Mouse (Mus musculus) gastrocnemius, postnatal 4 days (tissue): ENCODE measurements around the gene Ska2. TPM values are rescaled to one million over a fixed set of nuclear protein-coding genes. Genes with fewer than 3 reads are reported as not detected.

ENCODE experiments used
- DNase-seq, 2 experiments: peaks; one replicate each; pipeline ENCODE4 v3.0.0; 2021 to 2022; ENCODE audit warnings: low spot score in 2 of 2, mixed read lengths in 2 of 2
- long read RNA-seq, 2 experiments: library from polyadenylated mRNA; stranded (forward); transcript quantifications; one replicate each; pipeline ENCODE4 v2.0.0; 2021
- total RNA-seq, 2 experiments: library from RNA; stranded (reverse); gene quantifications; 2 replicates each; pipeline ENCODE4 v1.2.3; 2021

Ska2 gene
- total RNA-seq = 10 to 100 TPM; 14.4 to 14.5 TPM
- long read RNA-seq, experiment 1, transcript Ska2-201 (4 exons, 3,037 nt) = major isoform, 6 of 8 reads
- long read RNA-seq, experiment 1, partial matches to known transcripts = 0 of 8 reads
- long read RNA-seq, experiment 1, other reads (novel, unspliced or antisense) = 2 of 8 reads
- long read RNA-seq, experiment 2, transcript Ska2-201 (4 exons, 3,037 nt) = major isoform, 10 of 18 reads
- long read RNA-seq, experiment 2, partial matches to known transcripts = 2 of 18 reads
- long read RNA-seq, experiment 2, other reads (novel, unspliced or antisense) = 6 of 18 reads

- peak; percentile 84 to 94 for DNase-seq
Measured at GRCm38 (mm10) chr11:87108755-87109518, at the start of gene Ska2. Gene Ska2, plus strand, starts transcription at chr11:87109234.

DNA sequence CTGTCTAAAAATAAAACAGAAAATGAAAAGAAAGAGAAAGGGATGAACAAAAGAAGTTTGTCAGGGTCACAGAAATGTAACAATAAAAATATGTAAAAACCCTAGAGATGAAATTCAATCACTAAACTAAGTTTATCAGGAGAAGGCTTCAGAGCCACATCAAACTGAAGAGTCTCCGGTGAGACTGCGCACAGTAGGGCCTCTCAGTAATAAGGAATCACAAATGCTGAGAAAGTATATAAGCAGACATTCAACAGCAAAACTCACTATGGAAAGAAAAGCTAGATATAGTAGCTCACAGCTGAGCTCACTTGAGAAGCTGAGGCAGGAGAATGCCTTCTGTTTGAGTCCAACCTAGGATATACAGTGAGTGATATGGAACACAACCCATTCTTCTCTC, 48.6 kb upstream of the Ska2 start:
- DNase-seq = no peak

- DNase-seq = no peak
Measured at GRCm38 (mm10) chr11:87062087-87062486, 46.9 kb upstream of the Ska2 start.

DNA sequence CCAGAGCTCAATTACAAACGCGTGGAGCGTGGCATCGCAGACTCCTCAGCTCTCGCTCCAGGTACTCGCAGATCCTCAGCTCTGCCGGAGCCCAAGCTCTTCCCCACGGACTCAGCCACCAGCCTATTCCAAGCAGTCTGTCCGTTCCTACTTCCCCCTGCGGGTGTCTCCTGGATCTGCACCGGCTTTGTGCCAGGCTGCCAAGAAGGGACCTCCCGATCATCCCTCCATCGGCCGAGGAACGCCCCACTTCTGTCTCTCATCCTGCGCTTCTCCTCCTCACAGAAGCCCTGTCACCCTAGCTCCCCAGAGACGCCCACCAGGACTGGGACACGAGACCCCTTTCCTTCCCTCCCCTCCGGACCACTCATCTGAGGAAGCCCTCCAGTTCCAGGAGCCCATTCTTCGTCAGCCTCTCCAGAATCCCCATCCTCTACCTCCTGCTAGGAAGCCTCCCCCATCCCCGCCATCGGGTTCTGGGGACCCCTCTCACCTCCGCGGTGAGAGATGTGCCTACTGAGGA, 35.6 kb upstream of the Ska2 start:
- DNase-seq = peak; percentile 24 to 43

DNA sequence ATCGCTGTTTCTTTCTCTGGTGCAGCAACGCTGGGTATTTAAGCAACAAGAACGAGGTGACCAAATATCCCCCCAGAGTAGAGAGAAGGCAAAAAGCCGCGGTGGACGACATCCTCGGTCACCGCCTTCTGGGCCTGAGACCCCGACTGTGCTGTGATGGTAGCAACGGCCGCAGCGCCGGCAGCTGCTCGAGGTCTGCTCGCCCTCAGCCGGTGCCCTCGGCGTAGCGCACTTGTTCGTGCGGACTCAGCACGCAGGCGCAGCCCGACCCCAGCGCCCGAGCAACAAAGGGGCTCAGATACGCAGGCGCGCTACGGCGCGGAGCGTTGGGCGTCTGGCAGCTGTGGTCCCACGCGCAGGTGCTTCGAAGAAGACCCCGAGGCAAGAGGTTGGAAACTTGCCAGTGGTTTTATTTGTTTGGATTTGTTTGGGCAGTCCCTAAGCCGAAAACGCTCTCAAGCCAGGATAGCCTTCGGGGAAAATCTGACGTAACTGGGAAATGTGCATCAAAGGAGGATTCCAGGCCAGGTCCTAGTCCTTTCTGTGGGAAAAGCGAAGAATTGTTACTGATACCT, 35.1 kb upstream of the Ska2 start, which contains the start of gene Gdpd1:
Gdpd1 (minus strand) TSS at position 197 of the 575 bp plus-strand sequence.
- DNase-seq = peak; percentile 71 to 81

GRCm38 (mm10) chr11:87083712-87084111, 25.3 kb upstream of the Ska2 start:
- no peak for DNase-seq

DNA sequence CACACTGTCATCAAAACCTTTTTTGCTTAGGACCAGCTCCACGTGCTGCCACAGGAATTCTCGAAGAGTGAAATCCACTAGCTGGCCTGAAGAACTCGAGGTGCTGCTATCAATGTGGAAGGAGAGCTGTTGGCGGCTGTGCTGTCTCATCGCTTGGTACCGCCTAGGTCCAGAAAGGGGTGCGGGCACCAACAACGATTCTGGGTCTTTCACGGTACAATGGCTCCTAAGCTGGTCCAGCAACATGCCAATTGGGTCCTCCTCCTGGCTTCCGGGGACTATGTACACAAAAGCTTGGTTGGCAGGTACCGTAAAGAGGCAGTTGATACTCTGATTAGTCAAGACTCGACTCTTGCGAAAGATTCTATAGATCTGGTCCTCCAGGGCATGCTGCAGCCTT, 23.6 kb upstream of the Ska2 start:
- DNase-seq = no peak

GRCm38 (mm10) chr11:87086290-87086984, 22.6 kb upstream of the Ska2 start, which contains the start of gene Smg8:
Gene Smg8, minus strand, starts transcription at chr11:87086774.
- DNase-seq = peak; percentile 61 to 80

DNA sequence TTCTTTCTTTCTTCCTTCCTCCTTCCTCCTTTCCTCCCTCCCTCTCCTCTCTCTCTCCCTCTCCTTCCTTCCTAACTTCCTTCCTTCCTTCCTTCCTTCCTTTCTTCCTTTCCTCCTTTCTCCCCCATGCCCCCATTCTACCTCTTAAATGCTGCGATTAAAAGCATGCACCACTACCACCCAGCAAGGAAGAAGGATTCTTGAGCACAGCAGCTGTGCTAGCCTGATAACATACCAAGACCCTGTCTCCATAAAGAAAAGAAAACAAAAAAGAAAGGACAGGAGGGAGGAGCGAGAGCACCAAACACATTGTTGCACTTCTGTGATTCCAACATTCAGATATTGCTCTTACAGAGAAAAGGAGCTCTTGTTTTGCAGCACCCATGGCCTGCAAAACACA, 21.9 kb upstream of the Ska2 start:
- no peak for DNase-seq

DNA sequence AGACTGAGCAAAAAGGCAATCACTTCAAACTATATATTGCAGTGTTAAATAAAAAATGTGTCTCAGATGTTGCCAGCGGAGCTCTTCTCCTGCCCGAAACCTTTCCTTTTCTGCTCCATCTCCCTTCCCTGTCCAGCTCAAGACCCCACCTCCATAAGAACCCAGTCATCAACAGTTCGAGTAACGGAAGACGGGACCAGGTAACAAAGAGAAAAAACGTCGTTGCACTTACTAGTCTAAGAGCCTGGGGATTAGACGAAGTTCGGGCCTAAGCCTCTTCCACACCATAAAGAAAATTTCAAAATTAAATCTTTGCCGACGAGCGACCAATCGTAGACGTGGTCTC, 652 bp upstream of the Ska2 start, which contains the start of gene Prr11:
Prr11 (minus strand) TSS at position 300 of the 346 bp plus-strand sequence.
- no peak for DNase-seq

GRCm38 (mm10) chr11:87109519-87110171, 611 bp downstream of the Ska2 start:
- DNase-seq = no peak

DNA sequence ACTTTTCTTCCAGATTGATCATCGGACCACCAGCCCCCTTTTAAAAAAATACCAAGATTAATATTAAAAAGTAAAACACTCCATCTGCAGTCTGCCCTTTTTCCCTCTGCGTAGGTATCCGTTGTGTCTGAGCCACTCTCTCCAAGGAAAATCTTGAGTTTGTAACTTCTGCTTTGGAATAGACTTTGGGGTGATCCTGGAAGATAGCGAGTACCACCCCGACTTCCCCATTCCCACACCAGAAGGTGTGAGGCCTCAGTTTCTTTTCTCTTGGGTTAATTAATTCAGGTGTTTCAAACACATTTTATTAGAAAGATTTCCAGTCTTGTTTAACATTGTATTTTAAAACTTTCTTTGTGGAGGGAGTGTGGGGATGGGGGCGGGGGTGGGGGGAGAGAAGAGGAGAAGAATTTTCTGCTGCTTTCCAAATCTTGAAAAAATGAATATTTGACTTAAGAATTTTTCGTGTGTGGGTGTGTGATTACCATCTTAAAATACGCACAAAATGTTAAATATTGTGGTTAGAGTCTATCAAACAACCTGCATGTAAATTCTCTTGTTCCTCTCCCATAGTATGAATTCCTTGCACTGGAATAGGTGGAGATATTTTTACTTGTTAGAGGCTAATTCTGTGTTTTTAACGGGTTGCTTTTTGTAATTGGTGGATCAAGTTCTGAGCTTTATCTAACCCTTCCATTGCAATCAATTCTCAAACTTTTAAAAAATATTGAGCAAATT, 1.3 kb downstream of the Ska2 start:
- no peak for DNase-seq

GRCm38 (mm10) chr11:87121864-87122263, 12.8 kb downstream of the Ska2 start:
- no peak for DNase-seq

GRCm38 (mm10) chr11:87125562-87125961, 16.5 kb downstream of the Ska2 start:
- DNase-seq = no peak

DNA sequence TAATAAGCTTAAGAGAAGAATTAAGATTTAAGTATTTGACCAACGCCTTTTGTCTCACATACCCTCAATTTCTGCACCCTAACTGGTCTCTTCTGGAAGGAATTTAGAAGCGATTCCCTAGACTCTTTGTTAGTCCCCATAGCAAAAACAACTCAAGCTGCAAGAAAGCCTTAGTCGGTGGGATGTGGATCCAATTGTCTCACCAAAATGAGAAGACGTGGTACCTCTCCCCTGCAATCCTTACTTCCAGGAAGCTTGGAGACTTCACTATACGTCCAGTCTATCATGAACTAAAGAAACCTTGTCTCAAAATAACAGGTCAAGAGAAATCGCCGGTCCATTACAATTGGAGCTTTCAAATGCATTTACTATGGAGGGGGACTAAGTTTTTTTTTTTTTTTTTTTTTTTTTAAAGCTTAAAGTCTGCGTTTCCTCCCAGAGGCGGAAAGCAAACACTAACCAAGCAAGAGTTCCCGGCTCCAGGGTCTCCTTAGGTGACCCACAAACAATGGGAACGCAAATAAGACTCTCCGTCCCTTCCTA, 17.3 kb downstream of the Ska2 start:
- no peak for DNase-seq

GRCm38 (mm10) chr11:87126824-87127816, 18.1 kb downstream of the Ska2 start, which contains the start of gene Trim37:
Gene Trim37, plus strand, starts transcription at chr11:87127077.
- DNase-seq = peak; percentile 78 to 82

- peak in 1 of 2 experiments; percentile 53 for DNase-seq
Measured at GRCm38 (mm10) chr11:87136233-87136632, 27.2 kb downstream of the Ska2 start.

GRCm38 (mm10) chr11:87158012-87158411, 49.0 kb downstream of the Ska2 start:
- DNase-seq = no peak
